Mouse (Mus musculus) liver, postnatal 0 days (tissue): ENCODE measurements around the gene Ppid. TPM values are rescaled to one million over a fixed set of nuclear protein-coding genes. Genes with fewer than 3 reads are reported as not detected.

Experiments used
- ATAC-seq: fragments of 200-750 bp; cut with Nextera tagmentation; 2 replicates; pipeline ENCODE4 v1.8.0; 2017; ENCODE audit warnings: mild to moderate bottlenecking, moderate library complexity
- DNase-seq: peaks from one replicate; pipeline ENCODE4 v3.0.0-alpha.2; 2016
- H3K27ac ChIP-seq: fragments of 300-500 bp; sonication (generic); 2 replicates; pipeline ENCODE4 v1.5.1; 2014; ENCODE audit warnings: antibody characterized with exemption, moderate library complexity, mild to moderate bottlenecking, low read depth
- H3K27me3 ChIP-seq: fragments of 300-500 bp; sonication (generic); 2 replicates; pipeline ENCODE4 v1.6.1; 2014; ENCODE audit warnings: low read length, control low read depth, mixed read lengths; ENCODE audit not compliant: insufficient read depth
- H3K36me3 ChIP-seq: fragments of 300-500 bp; sonication (generic); replicated peaks from 2 replicates; pipeline ENCODE4 v1.6.1; 2014; ENCODE audit warnings: mild to moderate bottlenecking, control low read depth, low read length, moderate library complexity, mixed read lengths; ENCODE audit not compliant: insufficient read depth
- H3K4me1 ChIP-seq: fragments of 300-500 bp; sonication (generic); 2 replicates; pipeline ENCODE4 v1.6.1; 2014; ENCODE audit warnings: antibody characterized with exemption, mild to moderate bottlenecking, control low read depth; ENCODE audit not compliant: insufficient read depth
- H3K4me2 ChIP-seq: fragments of 300-500 bp; sonication (generic); 2 replicates; pipeline ENCODE4 v1.6.1; 2014; ENCODE audit warnings: low read depth, mild to moderate bottlenecking, low read length, moderate library complexity, mixed read lengths
- H3K4me3 ChIP-seq: fragments of 300-500 bp; sonication (generic); 2 replicates; pipeline ENCODE4 v1.5.1; 2014; ENCODE audit warnings: low read depth, low read length
- H3K9ac ChIP-seq: fragments of 300-500 bp; sonication (generic); replicated peaks from 2 replicates; pipeline ENCODE4 v1.6.1; 2014; ENCODE audit warnings: mild to moderate bottlenecking, moderate library complexity
- H3K9me3 ChIP-seq: fragments of 300-500 bp; sonication (generic); 2 replicates; pipeline ENCODE4 v1.6.1; 2016; ENCODE audit warnings: mild to moderate bottlenecking, control low read depth, low read length, mixed read lengths
- CTCF ChIP-seq: sonication (generic); IDR thresholded peaks from 2 replicates; pipeline ENCODE4 v1.5.1; 2016; ENCODE audit warnings: antibody characterized with exemption, low read depth
- EP300 ChIP-seq: IDR thresholded peaks from 2 replicates; pipeline ENCODE4 v1.6.1; 2016; ENCODE audit warnings: antibody characterized with exemption, low read depth, mild to moderate bottlenecking
- WGBS: fragments of 180-500 bp; shearing (Covaris S2); extraction: QIAGEN DNeasy Blood & Tissue Kit; methylation state at CpG from one replicate; pipeline ENCODE4 v1.1.7; 2014; ENCODE audit not compliant: insufficient replicate concordance; 5-methylcytosine and 5-hydroxymethylcytosine counted together
- polyA plus RNA-seq: library from polyadenylated mRNA; unstranded; fragments of >200 nt; fragmentation: Nextera tagmentation; extraction: Ambion mirVana; gene quantifications from 2 replicates; pipeline ENCODE4 v1.2.1, GENCODE M21; 2015

The Ppid gene
- 31.5 and 36.6 TPM in 2 replicates for polyA plus RNA-seq

DNA sequence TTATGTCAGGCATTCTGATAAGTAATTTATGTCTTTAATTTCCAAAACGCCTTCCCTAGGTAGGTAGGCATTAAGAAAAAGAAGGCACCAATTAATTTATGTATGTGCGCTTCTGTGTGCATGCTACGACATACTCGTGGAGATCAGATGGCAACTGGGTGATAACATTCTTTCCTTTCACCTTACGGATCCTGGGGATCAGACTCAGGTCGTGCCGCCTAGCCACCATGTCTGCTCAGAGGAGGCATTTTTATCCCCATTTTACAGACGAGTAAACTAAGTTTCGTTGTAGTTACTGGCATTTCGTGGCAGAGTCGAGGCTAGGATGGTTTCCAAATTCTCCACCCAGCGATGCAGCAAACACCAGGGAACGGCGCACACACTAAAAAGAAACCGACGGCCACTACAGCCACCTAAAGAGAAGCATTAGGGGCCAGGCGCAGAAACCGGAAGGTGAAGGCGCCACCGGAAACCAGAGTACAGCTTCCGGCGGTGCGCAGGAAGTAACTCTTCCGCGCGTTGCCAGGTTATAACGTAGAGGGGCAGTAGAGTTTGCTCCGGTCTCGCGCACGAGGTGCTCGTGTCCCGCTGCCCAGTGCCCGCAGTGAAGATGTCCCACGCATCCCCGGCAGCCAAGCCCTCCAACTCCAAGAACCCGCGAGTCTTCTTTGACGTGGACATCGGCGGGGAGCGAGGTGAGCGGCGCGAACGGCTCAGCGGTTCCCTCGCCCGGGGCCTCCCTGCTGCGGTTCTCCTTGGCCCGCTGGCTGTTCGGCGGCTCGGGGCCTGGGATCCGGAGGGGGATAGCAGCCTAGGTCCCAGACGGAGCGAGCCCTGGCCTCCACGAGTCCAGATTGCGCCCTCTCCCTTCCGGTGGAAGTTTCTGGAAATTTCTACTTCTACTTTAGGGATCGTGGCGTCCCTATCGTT, at the start of gene Ppid:
Ppid (plus strand) TSS at position 480 of the 930 bp plus-strand sequence.
- 2% methylated on average over 63 of the region's 63 CpGs for WGBS
- H3K27me3 ChIP-seq = no peaks in the 10 kb centered on the region
- peak; percentile 89 for DNase-seq
- H3K9ac ChIP-seq = peak within 1 kb of the TSS; percentile 86
- H3K27ac ChIP-seq = peak within 1 kb of the TSS; percentile 89
- peak; percentile 89 for ATAC-seq
- peaks cover 22% of the 10 kb centered on the region for H3K36me3 ChIP-seq
- H3K4me3 ChIP-seq = peak within 1 kb of the TSS; percentile 82
- H3K9me3 ChIP-seq = no peaks in the 10 kb centered on the region
- TF ChIP-seq CTCF (0 out of 2 replicates have a peak, but pooled peaks have one; percentile 20), EP300 (0 out of 2 replicates have a peak, but pooled peaks have one; percentile 30)
- peak within 1 kb of the TSS; percentile 89 for H3K4me2 ChIP-seq
- peaks cover 9% of the 10 kb centered on the region; the same call in 1 of the 2 replicates for H3K4me1 ChIP-seq

DNA sequence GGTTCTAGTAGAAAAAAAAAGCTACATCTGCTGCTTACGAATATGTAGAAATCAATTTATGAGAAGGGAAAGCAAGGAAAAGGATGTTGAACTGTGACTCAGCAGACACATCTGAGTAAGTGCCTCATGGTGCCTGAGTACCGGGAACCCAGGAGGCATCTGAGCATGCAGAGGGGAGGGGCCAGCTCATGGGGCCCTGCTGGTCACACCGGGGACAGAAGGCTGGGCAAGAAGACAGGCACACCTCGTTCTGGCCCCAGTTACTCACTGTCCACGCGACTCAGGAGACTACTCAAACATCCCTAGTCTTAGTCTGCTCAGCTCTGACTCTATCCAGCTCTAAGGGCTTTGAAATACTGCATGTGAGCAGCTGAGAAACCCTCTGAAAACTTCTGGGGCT, 48.6 kb upstream of the Ppid start:
- H3K4me2 ChIP-seq = no peak overlapping the region; the same call in 1 of the 2 replicates
- 0 out of 2 replicates have a peak overlapping the region, but pooled peaks have one; percentile 30 for H3K9ac ChIP-seq
- H3K4me1 ChIP-seq = peaks cover 28% of the 10 kb centered on the region
- 12% methylated on average over 6 of the region's 6 CpGs for WGBS
- no peaks in the 10 kb centered on the region for H3K9me3 ChIP-seq
- no peaks in the 10 kb centered on the region for H3K27me3 ChIP-seq
- H3K36me3 ChIP-seq = peaks cover 12% of the 10 kb centered on the region
- DNase-seq (peak; percentile 64), ATAC-seq (peak; percentile 72)
- TF ChIP-seq EP300 (no peak), CTCF (0 out of 2 replicates have a peak, but pooled peaks have one; percentile 9)
- no peak overlapping the region for H3K27ac ChIP-seq
- no peak overlapping the region for H3K4me3 ChIP-seq

DNA sequence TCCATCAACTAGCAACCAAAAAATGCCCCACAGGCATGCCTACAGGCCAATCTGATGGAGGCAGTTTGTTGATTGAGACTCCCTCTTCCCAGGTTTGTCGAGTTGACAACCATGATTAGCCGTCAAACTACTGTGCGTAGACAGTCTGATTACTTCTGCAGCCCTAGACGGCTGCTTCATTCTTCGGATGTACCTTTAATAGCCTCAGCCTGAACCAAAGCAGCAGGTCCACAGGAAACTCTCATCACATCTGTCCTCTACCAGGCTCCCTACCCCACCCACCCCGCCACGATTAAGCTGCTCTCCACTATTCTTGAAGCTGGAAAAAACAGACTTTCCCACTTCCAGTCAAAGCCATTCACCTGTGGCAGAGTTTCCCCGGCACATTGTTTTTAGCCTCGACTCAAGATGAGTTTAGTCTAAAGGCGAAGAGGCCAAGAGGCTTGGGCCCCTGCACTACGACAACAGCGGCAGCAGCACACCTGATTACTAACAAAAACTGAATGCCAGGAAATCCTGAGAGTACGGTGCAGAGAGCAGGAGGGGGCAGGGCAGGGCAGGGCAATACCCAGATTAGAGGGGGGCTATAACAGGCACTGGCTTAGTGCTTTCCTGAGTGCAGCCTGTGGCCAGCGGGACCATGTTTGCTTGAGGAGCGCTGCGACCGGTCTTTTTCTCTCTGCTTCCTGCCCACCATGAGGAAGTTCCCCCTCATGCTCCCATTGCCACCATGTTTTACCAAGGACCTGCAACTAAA, 42.3 kb upstream of the Ppid start:
- Histone ChIP-seq H3K9ac (no peak overlapping the region), H3K4me3 (no peak overlapping the region), H3K27me3 (no peaks in the 10 kb centered on the region), H3K4me2 (no peak overlapping the region), H3K9me3 (no peaks in the 10 kb centered on the region), H3K36me3 (peaks cover 10% of the 10 kb centered on the region), H3K27ac (no peak overlapping the region), H3K4me1 (no peaks in the 10 kb centered on the region)
- 65% methylated on average over 17 of the region's 17 CpGs for WGBS
- DNase-seq (no peak), ATAC-seq (no peak)
- TF ChIP-seq EP300 (no peak), CTCF (no peak)

DNA sequence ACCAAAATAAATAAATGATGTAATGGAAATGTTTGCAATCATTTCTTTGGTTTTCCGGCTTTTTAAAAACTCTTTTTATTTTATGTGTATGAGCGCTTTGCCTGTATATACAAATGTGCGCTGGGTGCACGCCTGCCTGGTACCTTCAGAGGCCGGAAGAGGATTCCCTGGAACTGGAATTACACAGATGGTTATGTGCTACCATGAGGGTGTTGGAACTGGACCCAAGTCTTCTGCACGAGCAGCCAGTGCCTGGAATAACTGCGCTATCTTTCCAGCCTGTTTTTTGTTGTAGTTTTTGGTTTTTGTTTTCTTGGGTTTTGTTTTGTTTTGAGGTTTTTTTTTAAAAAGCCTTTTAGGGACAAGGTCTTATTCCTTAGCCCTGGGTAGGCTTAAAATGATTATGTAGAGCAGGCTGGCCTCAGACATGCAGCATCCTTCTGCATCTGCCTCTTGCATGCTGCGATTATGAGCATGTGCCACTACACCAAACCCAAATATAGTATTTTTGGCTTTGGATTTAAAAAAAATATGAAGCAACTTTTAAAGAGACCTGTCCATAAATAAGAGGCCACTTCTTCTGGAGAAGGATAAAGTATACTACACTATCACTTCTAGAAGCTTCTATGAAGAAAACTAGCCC, 41.3 kb upstream of the Ppid start:
- Histone ChIP-seq H3K4me2 (no peak overlapping the region), H3K9me3 (no peaks in the 10 kb centered on the region), H3K4me3 (no peak overlapping the region), H3K27ac (no peak overlapping the region), H3K4me1 (no peaks in the 10 kb centered on the region), H3K9ac (no peak overlapping the region), H3K27me3 (no peaks in the 10 kb centered on the region), H3K36me3 (peaks cover 8% of the 10 kb centered on the region; the same call in 1 of the 2 replicates)
- no peak for TF ChIP-seq CTCF
- TF ChIP-seq EP300 = no peak
- ATAC-seq (no peak), DNase-seq (no peak)
- WGBS = 91% methylated on average over 8 of the region's 8 CpGs

DNA sequence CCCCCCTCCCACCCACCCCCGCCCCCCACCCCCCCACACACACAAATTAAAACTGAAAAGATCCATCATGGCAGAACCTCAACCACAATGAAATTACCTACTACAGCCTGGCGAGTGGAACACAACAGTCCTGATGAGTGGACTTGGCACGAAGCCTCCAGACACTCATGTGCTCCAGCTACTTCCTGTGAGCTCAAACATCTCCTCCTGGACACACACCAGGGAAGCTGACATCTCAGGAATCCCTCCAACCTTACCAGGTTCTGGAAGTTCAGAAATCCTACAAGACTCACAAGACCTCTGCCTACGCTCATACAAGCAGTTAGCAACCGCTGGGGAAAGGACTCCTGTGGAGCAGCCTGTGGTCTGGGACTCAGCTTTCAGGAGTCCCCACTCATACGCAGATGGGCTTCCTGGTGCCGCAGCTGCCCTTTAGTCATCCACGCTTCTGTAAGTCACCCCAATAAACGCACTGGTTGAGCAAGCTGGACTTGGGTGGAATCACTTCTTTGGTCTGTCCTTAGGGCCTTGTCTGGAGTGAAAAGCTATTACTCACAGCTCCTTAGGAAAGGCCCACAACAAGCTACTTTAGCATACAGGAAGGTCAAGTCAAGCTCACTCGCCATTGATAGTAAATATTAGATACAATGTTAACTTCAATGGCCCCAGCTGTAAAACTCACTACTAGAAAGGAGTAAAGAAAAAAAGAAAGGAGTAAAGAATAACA, 39.2 kb upstream of the Ppid start:
- Histone ChIP-seq H3K4me3 (no peak overlapping the region), H3K9me3 (no peaks in the 10 kb centered on the region), H3K27ac (no peak overlapping the region), H3K4me1 (no peaks in the 10 kb centered on the region), H3K36me3 (no peaks in the 10 kb centered on the region), H3K4me2 (no peak overlapping the region), H3K9ac (no peak overlapping the region), H3K27me3 (no peaks in the 10 kb centered on the region)
- ATAC-seq = no peak
- DNase-seq = no peak
- TF ChIP-seq CTCF (no peak), EP300 (no peak)
- WGBS = 90% methylated on average over 9 of the region's 10 CpGs
